Mouse (Mus musculus) liver, adult 2 months (tissue): Measurements from ENCODE around the gene Wapl.

Experiments
- CTCF ChIP-seq: fragments of 200-500 bp; IDR thresholded peaks from 2 replicates; pipeline ENCODE4 v1.5.1; 2011; ENCODE audit warnings: low read depth, low read length, control low read depth
- POLR2A ChIP-seq: fragments of 200-500 bp; IDR thresholded peaks from 2 replicates; pipeline ENCODE4 v1.6.1; 2011; ENCODE audit warnings: low read length, control low read depth; ENCODE audit not compliant: insufficient read depth; ENCODE audit errors: extremely low read depth

- no peak for TF ChIP-seq CTCF
- TF ChIP-seq POLR2A: no peak
Measured at GRCm38 (mm10) chr14:34680815-34681214, 7.1 kb downstream of the Wapl start.
